Mouse (Mus musculus): ENCODE data around the gene Ercc2. TPM values are rescaled to one million over a fixed set of nuclear protein-coding genes. Genes with fewer than 3 reads are reported as not detected.

Gene Ercc2
- 20.9 and 28.4 TPM in 2 replicates for polyA plus RNA-seq (2015; fragmentation: Nextera tagmentation; extraction: Ambion mirVana)

GRCm38 (mm10) chr7:19381377-19382165 lies at the start of gene Ercc2:
Gene Ercc2 (plus strand): TSS chr7:19382010.
- Histone ChIP-seq H3K36me3 (peaks cover 36% of the 10 kb centered on the region), H3K4me1 (replicated peaks) (peaks cover 21% of the 10 kb centered on the region), H3K27me3 (no peaks in the 10 kb centered on the region), H3K4me3 (peak within 1 kb of the TSS; percentile 97), H3K27ac (peak within 1 kb of the TSS; percentile 74), H3K4me2 (peak within 1 kb of the TSS; percentile 82), H3K9ac (peak within 1 kb of the TSS; percentile 91), H3K9me3 (no peaks in the 10 kb centered on the region)
- WGBS = 7% methylated on average over 48 of the region's 48 CpGs
- ATAC-seq (ENCODE audit: low FRiP score) = peak; percentile 94

- peak overlapping the region; percentile 86 for H3K27ac ChIP-seq
- peak overlapping the region; percentile 84 for H3K4me2 ChIP-seq
- H3K4me3 ChIP-seq = peak overlapping the region; percentile 70
- peaks cover 16% of the 10 kb centered on the region for H3K4me1 ChIP-seq (replicated peaks)
- H3K27me3 ChIP-seq = peaks cover 7% of the 10 kb centered on the region; the same call in 1 of the 2 replicates
- peak overlapping the region; percentile 90 for H3K9ac ChIP-seq
- no peaks in the 10 kb centered on the region for H3K36me3 ChIP-seq
- no peaks in the 10 kb centered on the region for H3K9me3 ChIP-seq
- WGBS = under 1% methylated on average over 52 of the region's 52 CpGs
- peak; percentile 50 for ATAC-seq (ENCODE audit: low FRiP score)
Measured at GRCm38 (mm10) chr7:19332709-19333352, 49.0 kb upstream of the Ercc2 start.

DNA sequence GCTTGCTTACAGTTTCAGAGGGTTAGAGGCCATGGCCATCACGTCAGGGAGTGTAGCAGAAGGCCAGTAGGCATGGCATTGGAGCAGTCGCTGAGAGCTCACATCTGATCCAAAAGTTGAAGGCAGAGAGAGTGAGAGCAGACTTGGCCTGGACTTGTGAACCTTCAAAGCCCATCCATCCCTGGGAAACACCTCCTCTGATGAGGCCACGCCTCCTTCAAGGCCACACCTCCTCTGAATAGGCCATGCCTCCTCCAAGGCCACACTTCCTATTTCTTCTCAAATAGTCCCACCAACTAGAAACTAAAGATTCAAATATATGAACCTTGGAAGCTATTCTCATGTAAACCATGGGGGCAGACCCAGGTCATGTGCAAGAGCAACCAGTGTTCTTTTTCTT lies 46.2 kb upstream of the Ercc2 start:
- no peak overlapping the region for H3K27ac ChIP-seq
- 48% methylated on average over 3 of the region's 3 CpGs for WGBS
- H3K36me3 ChIP-seq = no peaks in the 10 kb centered on the region
- no peak for ATAC-seq (ENCODE audit: low FRiP score)
- peaks cover 13% of the 10 kb centered on the region; the same call in 1 of the 2 replicates for H3K27me3 ChIP-seq
- no peak overlapping the region for H3K4me2 ChIP-seq
- no peak overlapping the region for H3K4me3 ChIP-seq
- H3K9me3 ChIP-seq = no peaks in the 10 kb centered on the region
- peaks cover 16% of the 10 kb centered on the region for H3K4me1 ChIP-seq (replicated peaks)
- no peak overlapping the region for H3K9ac ChIP-seq

- no peak for ATAC-seq (ENCODE audit: low FRiP score)
- 71% methylated on average over 10 of the region's 10 CpGs for WGBS
- Histone ChIP-seq H3K36me3 (no peaks in the 10 kb centered on the region), H3K27me3 (peaks cover 27% of the 10 kb centered on the region), H3K27ac (no peak overlapping the region), H3K4me1 (replicated peaks) (peaks cover 27% of the 10 kb centered on the region), H3K9me3 (no peaks in the 10 kb centered on the region), H3K9ac (no peak overlapping the region), H3K4me2 (no peak overlapping the region), H3K4me3 (no peak overlapping the region)
Measured at GRCm38 (mm10) chr7:19337122-19337521, 44.7 kb upstream of the Ercc2 start.

- Histone ChIP-seq H3K4me1 (replicated peaks) (peaks cover 31% of the 10 kb centered on the region), H3K9me3 (no peaks in the 10 kb centered on the region), H3K36me3 (no peaks in the 10 kb centered on the region), H3K27ac (no peak overlapping the region), H3K4me3 (no peak overlapping the region), H3K4me2 (no peak overlapping the region), H3K9ac (no peak overlapping the region), H3K27me3 (peaks cover 32% of the 10 kb centered on the region)
- no peak for ATAC-seq (ENCODE audit: low FRiP score)
- WGBS = 53% methylated on average over 2 of the region's 2 CpGs
Measured at GRCm38 (mm10) chr7:19338060-19338459, 43.8 kb upstream of the Ercc2 start.

GRCm38 (mm10) chr7:19338596-19338995 lies 43.2 kb upstream of the Ercc2 start:
- Histone ChIP-seq H3K9ac (no peak overlapping the region), H3K4me1 (replicated peaks) (peaks cover 27% of the 10 kb centered on the region)
- 68% methylated on average over 7 of the region's 7 CpGs for WGBS

DNA sequence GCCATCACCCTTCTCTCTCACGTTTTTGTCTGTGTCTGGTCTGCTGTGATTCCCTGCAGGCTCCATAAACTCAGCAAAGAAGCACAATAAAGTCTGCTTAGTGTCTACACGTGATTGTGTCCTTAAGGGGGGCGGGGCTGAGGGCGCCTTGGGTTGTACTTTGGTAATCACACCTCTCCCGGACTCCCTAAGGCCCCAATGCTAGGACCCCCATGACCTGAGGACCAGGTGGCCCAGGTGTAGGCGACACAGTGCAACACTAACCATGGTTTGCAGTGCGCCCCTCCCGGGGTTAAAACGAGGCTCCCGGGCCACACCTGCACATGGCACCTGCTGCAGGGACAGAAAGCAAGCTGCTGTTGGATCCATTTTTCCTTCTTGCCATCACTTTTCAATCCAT lies 40.6 kb upstream of the Ercc2 start:
- no peaks in the 10 kb centered on the region for H3K36me3 ChIP-seq
- no peak for ATAC-seq (ENCODE audit: low FRiP score)
- H3K4me2 ChIP-seq = peak overlapping the region; percentile 86; the same call in 1 of the 2 replicates
- peaks cover 29% of the 10 kb centered on the region for H3K27me3 ChIP-seq
- WGBS = 22% methylated on average over 10 of the region's 10 CpGs
- H3K9me3 ChIP-seq = no peaks in the 10 kb centered on the region
- no peak overlapping the region for H3K27ac ChIP-seq
- H3K4me1 ChIP-seq (replicated peaks) = peaks cover 36% of the 10 kb centered on the region
- peak overlapping the region; percentile 73; the same call in 1 of the 2 replicates for H3K9ac ChIP-seq
- H3K4me3 ChIP-seq = peak overlapping the region; percentile 45

More at GRCm38 (mm10) chr7:19338596-19338995, 43.2 kb upstream of the Ercc2 start:
- Histone ChIP-seq H3K9me3 (no peaks in the 10 kb centered on the region), H3K27ac (no peak overlapping the region), H3K4me2 (no peak overlapping the region), H3K36me3 (no peaks in the 10 kb centered on the region), H3K27me3 (peaks cover 32% of the 10 kb centered on the region), H3K4me3 (no peak overlapping the region)
- ATAC-seq (ENCODE audit: low FRiP score) = no peak

GRCm38 (mm10) chr7:19341761-19342409 lies 39.9 kb upstream of the Ercc2 start:
- H3K4me3 ChIP-seq = peak overlapping the region; percentile 45
- no peaks in the 10 kb centered on the region for H3K9me3 ChIP-seq
- H3K36me3 ChIP-seq = no peaks in the 10 kb centered on the region
- peak overlapping the region; percentile 73 for H3K9ac ChIP-seq
- ATAC-seq (ENCODE audit: low FRiP score) = no peak
- peaks cover 29% of the 10 kb centered on the region for H3K27me3 ChIP-seq
- H3K4me2 ChIP-seq = peak overlapping the region; percentile 86
- under 1% methylated on average over 41 of the region's 41 CpGs for WGBS
- no peak overlapping the region for H3K27ac ChIP-seq
- peaks cover 41% of the 10 kb centered on the region for H3K4me1 ChIP-seq (replicated peaks)

DNA sequence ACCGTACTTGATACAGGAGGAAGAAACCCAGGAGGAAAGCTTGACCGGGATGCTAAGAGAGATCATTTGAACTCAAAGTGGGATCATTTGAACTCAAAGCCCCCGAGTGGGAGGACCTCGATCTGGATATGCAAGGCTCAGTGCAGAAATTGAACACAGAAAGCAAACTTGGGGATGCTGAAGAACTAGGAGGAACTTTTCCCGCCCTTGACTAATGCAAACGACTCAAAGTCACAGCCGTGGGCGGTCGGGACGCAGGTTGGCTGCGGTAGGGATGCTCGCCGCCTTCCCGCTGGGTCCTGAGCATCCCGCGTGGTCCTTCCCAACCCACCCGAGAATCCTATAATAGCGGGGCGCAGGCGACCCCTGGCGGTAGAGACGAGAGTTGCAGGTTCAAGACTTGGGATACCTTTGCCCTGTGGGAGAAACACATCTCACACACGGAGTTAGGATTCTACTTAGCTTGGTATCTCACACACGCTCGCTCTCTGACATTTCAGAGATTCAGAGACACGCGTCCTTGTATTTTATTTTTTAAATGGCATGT lies 39.3 kb upstream of the Ercc2 start:
- under 1% methylated on average over 27 of the region's 27 CpGs for WGBS
- Histone ChIP-seq H3K4me2 (peak overlapping the region; percentile 86), H3K4me3 (peak overlapping the region; percentile 45), H3K9ac (peak overlapping the region; percentile 73), H3K9me3 (no peaks in the 10 kb centered on the region), H3K27ac (no peak overlapping the region), H3K36me3 (peaks cover 1% of the 10 kb centered on the region; the same call in 1 of the 2 replicates), H3K27me3 (peaks cover 29% of the 10 kb centered on the region), H3K4me1 (replicated peaks) (peaks cover 42% of the 10 kb centered on the region)
- no peak for ATAC-seq (ENCODE audit: low FRiP score)

DNA sequence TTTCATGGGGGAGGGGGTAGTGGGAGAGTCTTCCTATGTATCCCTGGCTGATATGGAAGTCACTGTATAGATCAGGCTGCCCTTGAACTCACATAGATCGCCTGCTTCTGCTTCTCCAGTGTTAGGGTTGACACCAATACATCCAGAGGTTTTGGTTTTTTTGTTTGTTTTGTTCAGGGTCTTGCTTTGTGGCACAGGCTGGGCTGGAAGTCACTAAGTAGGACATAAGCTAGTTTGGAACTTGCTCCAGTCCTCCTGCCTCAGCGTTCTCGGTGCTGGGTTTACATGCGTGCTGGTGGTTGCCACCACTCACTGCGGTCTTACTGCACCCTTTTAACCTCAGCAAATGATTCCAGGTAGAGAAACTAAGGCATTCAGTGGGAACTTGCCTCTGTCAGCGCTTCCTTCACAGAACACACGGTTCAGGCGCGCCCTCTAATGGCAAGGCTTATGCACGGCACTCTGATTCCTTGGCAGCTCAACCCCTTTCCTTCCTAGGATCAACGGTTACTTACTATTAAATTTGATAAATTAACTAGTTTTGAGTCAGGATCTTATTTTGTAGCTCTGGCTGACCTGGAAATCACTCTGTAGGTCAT lies 38.5 kb upstream of the Ercc2 start:
- H3K9ac ChIP-seq = no peak overlapping the region
- no peak overlapping the region for H3K27ac ChIP-seq
- WGBS = 1% methylated on average over 11 of the region's 11 CpGs
- peaks cover 22% of the 10 kb centered on the region for H3K27me3 ChIP-seq
- H3K4me1 ChIP-seq (replicated peaks) = peaks cover 42% of the 10 kb centered on the region
- no peak for ATAC-seq (ENCODE audit: low FRiP score)
- H3K4me3 ChIP-seq = no peak overlapping the region
- H3K4me2 ChIP-seq = peak overlapping the region; percentile 86; the same call in 1 of the 2 replicates
- H3K36me3 ChIP-seq = peaks cover 7% of the 10 kb centered on the region
- no peaks in the 10 kb centered on the region for H3K9me3 ChIP-seq

DNA sequence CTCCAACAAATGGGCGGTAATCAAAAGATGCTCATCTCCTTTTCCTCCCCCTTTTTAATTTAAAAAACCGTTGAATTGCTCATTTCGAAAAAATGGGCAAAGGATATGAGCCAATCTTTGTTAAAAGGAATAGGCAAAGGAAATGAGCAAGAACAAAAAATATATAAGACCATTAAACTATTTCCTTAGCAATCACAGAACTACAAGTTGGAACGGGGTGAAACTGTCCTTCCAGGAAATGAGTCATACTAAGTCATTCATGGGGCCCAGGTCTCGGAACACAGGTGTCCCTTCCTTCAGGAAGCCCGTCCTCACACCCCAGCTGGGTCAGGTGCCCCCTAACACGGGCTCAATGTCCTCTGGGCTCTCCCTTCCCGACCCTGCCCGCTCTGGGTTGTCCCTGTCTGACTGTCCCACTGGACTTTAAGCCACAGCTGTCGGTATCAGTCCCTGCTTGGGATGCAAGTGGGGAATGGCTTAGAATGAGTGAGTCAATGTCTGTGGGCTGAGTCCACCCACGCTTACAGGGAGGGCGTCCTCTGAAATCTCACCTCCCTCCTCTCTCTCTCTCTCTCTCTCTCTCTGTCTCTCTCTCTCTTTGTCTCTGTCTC lies 37.5 kb upstream of the Ercc2 start, which contains the start of gene Ercc1:
Ercc1 (plus strand) TSS at position 542 of the 611 bp plus-strand sequence.
- H3K4me1 ChIP-seq (replicated peaks) = peaks cover 42% of the 10 kb centered on the region
- H3K36me3 ChIP-seq = peaks cover 18% of the 10 kb centered on the region
- H3K27ac ChIP-seq = peak within 1 kb of the TSS; percentile 91
- peaks cover 21% of the 10 kb centered on the region for H3K27me3 ChIP-seq
- WGBS = 27% methylated on average over 12 of the region's 12 CpGs
- peak within 1 kb of the TSS; percentile 67 for H3K4me3 ChIP-seq
- peak within 1 kb of the TSS; percentile 75 for H3K9ac ChIP-seq
- peak within 1 kb of the TSS; percentile 81 for H3K4me2 ChIP-seq
- ATAC-seq (ENCODE audit: low FRiP score) = peak; percentile 21
- no peaks in the 10 kb centered on the region for H3K9me3 ChIP-seq
